Mouse (Mus musculus) spleen, adult 12 weeks (tissue): Measurements from ENCODE around the gene Cpa1.

Experiments
- DNase-seq: peaks from one replicate; pipeline ENCODE4 v3.0.0; 2022; ENCODE audit warnings: low spot score

Gene Cpa1

GRCm38 (mm10) chr6:30620994-30621393, 18.0 kb upstream of the Cpa1 start:
- DNase-seq: no peak

- no peak for DNase-seq
Measured at GRCm38 (mm10) chr6:30621986-30622389, 17.0 kb upstream of the Cpa1 start.

- no peak for DNase-seq
Measured at GRCm38 (mm10) chr6:30624763-30625162, 14.3 kb upstream of the Cpa1 start.

GRCm38 (mm10) chr6:30628152-30628551, 10.9 kb upstream of the Cpa1 start:
- no peak for DNase-seq

- no peak for DNase-seq
Measured at GRCm38 (mm10) chr6:30629989-30630388, 9.0 kb upstream of the Cpa1 start.

GRCm38 (mm10) chr6:30635361-30635862, 3.6 kb upstream of the Cpa1 start:
- DNase-seq: no peak

GRCm38 (mm10) chr6:30636186-30636842, 2.7 kb upstream of the Cpa1 start:
- no peak for DNase-seq

GRCm38 (mm10) chr6:30643694-30644460, 4.9 kb downstream of the Cpa1 start:
- DNase-seq: no peak

GRCm38 (mm10) chr6:30644462-30644861, 5.4 kb downstream of the Cpa1 start:
- DNase-seq: no peak

- DNase-seq: no peak
Measured at GRCm38 (mm10) chr6:30645379-30645778, 6.4 kb downstream of the Cpa1 start.

GRCm38 (mm10) chr6:30649651-30650296, 10.8 kb downstream of the Cpa1 start:
- DNase-seq: no peak

- DNase-seq: no peak
Measured at GRCm38 (mm10) chr6:30652425-30653188, 13.6 kb downstream of the Cpa1 start.

- no peak for DNase-seq
Measured at GRCm38 (mm10) chr6:30653518-30653917, 14.5 kb downstream of the Cpa1 start.

GRCm38 (mm10) chr6:30654402-30654859, 15.4 kb downstream of the Cpa1 start:
- no peak for DNase-seq

GRCm38 (mm10) chr6:30654932-30655331, 15.9 kb downstream of the Cpa1 start:
- no peak for DNase-seq

GRCm38 (mm10) chr6:30657279-30657678, 18.3 kb downstream of the Cpa1 start:
- no peak for DNase-seq

GRCm38 (mm10) chr6:30658619-30659018, 19.6 kb downstream of the Cpa1 start:
- no peak for DNase-seq

- DNase-seq: no peak
Measured at GRCm38 (mm10) chr6:30664776-30665175, 25.8 kb downstream of the Cpa1 start.

- DNase-seq: no peak
Measured at GRCm38 (mm10) chr6:30665296-30665695, 26.3 kb downstream of the Cpa1 start.

- DNase-seq: no peak
Measured at GRCm38 (mm10) chr6:30666043-30666442, 27.0 kb downstream of the Cpa1 start.

GRCm38 (mm10) chr6:30667585-30667984, 28.6 kb downstream of the Cpa1 start:
- DNase-seq: no peak

- DNase-seq: no peak
Measured at GRCm38 (mm10) chr6:30671696-30672095, 32.7 kb downstream of the Cpa1 start.
